Mouse (Mus musculus) gastrocnemius, adult 2 months (tissue): ENCODE measurements around the gene Gm17482. TPM values are rescaled to one million over a fixed set of nuclear protein-coding genes. Genes with fewer than 3 reads are reported as not detected.

ENCODE experiments used
- DNase-seq: peaks from one replicate; pipeline ENCODE4 v3.0.0; 2022
- H3K27ac ChIP-seq: fragments of 200-600 bp; 2 replicates; pipeline ENCODE4 v1.8.1; 2022; ENCODE audit warnings: mild to moderate bottlenecking
- H3K4me3 ChIP-seq: fragments of 200-600 bp; 2 replicates; pipeline ENCODE4 v1.8.1; 2022; ENCODE audit warnings: mild to moderate bottlenecking, moderate library complexity
- CTCF ChIP-seq: fragments of 200-600 bp; IDR thresholded peaks from 2 replicates; pipeline ENCODE4 v1.8.1; 2022; ENCODE audit warnings: antibody characterized with exemption, mild to moderate bottlenecking, moderate library complexity
- intact Hi-C: fragments of 180-260 bp; cut with DNase I; formaldehyde crosslinking; loops from one replicate; pipeline ENCODE4 v1.15.1; 2025
- total RNA-seq, 2 experiments: library from RNA; stranded (reverse); gene quantifications; 2 replicates each; pipeline ENCODE4 v1.2.3; 2021

Gene Gm17482
- total RNA-seq, 2 experiments from 2014 or later: not detected

GRCm38 (mm10) chr6:115278086-115278485, 50.9 kb downstream of the Gm17482 start:
- DNase-seq: no peak
- Histone ChIP-seq H3K4me3 (no peak overlapping the region), H3K27ac (no peak overlapping the region)
- intact Hi-C loops: loop anchor here (10.0 kb wide), 1 partner anchor 563 kb away; no protein-coding TSS in a partner anchor
- TF ChIP-seq CTCF: no peak

- TF ChIP-seq CTCF: no peak
- DNase-seq: no peak
- intact Hi-C loops: loop anchor here (10.0 kb wide), 1 partner anchor 565 kb away; no protein-coding TSS in a partner anchor
- no peak overlapping the region for H3K4me3 ChIP-seq
- H3K27ac ChIP-seq: no peak overlapping the region
These were observed 52.5 kb downstream of the Gm17482 start for GRCm38 (mm10) chr6:115279639-115280038.

- intact Hi-C loops: no loop called here
- no peak for DNase-seq
- Histone ChIP-seq H3K4me3 (no peak overlapping the region), H3K27ac (no peak overlapping the region)
- TF ChIP-seq CTCF: no peak
These were observed 57.0 kb downstream of the Gm17482 start for GRCm38 (mm10) chr6:115284153-115284552.

GRCm38 (mm10) chr6:115286441-115286840, 59.3 kb downstream of the Gm17482 start:
- no peak overlapping the region for H3K27ac ChIP-seq
- no peak for DNase-seq
- intact Hi-C loops: no loop called here
- TF ChIP-seq CTCF: no peak
- H3K4me3 ChIP-seq: no peak overlapping the region

- H3K4me3 ChIP-seq: no peak overlapping the region
- TF ChIP-seq CTCF: no peak
- no peak overlapping the region for H3K27ac ChIP-seq
- DNase-seq: no peak
- intact Hi-C loops: no loop called here
These were observed 61.1 kb downstream of the Gm17482 start for GRCm38 (mm10) chr6:115288223-115288622.

- Histone ChIP-seq H3K27ac (no peak overlapping the region), H3K4me3 (no peak overlapping the region)
- no peak for DNase-seq
- no peak for TF ChIP-seq CTCF
- intact Hi-C loops: no loop called here
These were observed 63.4 kb downstream of the Gm17482 start for GRCm38 (mm10) chr6:115290561-115290960.

- TF ChIP-seq CTCF: no peak
- Histone ChIP-seq H3K4me3 (no peak overlapping the region), H3K27ac (no peak overlapping the region)
- intact Hi-C loops: no loop called here
- no peak for DNase-seq
These were observed 63.9 kb downstream of the Gm17482 start for GRCm38 (mm10) chr6:115291068-115291467.

- no peak for DNase-seq
- Histone ChIP-seq H3K27ac (no peak overlapping the region), H3K4me3 (no peak overlapping the region)
- TF ChIP-seq CTCF: no peak
- intact Hi-C loops: no loop called here
These were observed 64.7 kb downstream of the Gm17482 start for GRCm38 (mm10) chr6:115291823-115292222.

GRCm38 (mm10) chr6:115292621-115293020, 65.5 kb downstream of the Gm17482 start:
- TF ChIP-seq CTCF: no peak
- intact Hi-C loops: no loop called here
- Histone ChIP-seq H3K4me3 (no peak overlapping the region), H3K27ac (no peak overlapping the region)
- DNase-seq: no peak

GRCm38 (mm10) chr6:115293877-115294276, 66.7 kb downstream of the Gm17482 start:
- DNase-seq: no peak
- no peak overlapping the region for H3K27ac ChIP-seq
- no peak for TF ChIP-seq CTCF
- no peak overlapping the region for H3K4me3 ChIP-seq
- intact Hi-C loops: no loop called here

- Histone ChIP-seq H3K27ac (no peak overlapping the region), H3K4me3 (no peak overlapping the region)
- intact Hi-C loops: no loop called here
- TF ChIP-seq CTCF: no peak
- DNase-seq: no peak
These were observed 80.0 kb downstream of the Gm17482 start for GRCm38 (mm10) chr6:115307134-115307533.

Other genes with a start within 250 kb of the Gm17482 start
- 1 to 10 TPM; 6.7 to 8.1 TPM for gene Tamm41, start 189.5 kb upstream of the Gm17482 start, total RNA-seq
- 1 to 10 TPM in 1 of 2 experiments, under 1 TPM in 1; 0.87 to 1.5 TPM for gene Syn2, start 92.4 kb upstream of the Gm17482 start, total RNA-seq
- 10 to 100 TPM; 20.7 to 23.0 TPM for gene Timp4, start 24.9 kb downstream of the Gm17482 start, total RNA-seq
- gene Pparg, start 133.6 kb downstream of the Gm17482 start, total RNA-seq: 1 to 10 TPM; 1.3 to 4.8 TPM